Mouse (Mus musculus) hindbrain, embryonic 14.5 days (tissue): ENCODE measurements at regions not wholly inside any gene's neighbourhood (a gene's known extent, or its start where the extent isn't known, plus 50 kb on each side); places are given as distances from the start of the nearest gene placed in this dataset.

ENCODE experiments used
- ATAC-seq: fragments of 200-750 bp; cut with Nextera tagmentation; 2 replicates; pipeline ENCODE4 v1.8.0; 2017; ENCODE audit warnings: moderate number of reproducible peaks, mild to moderate bottlenecking, moderate TSS enrichment, moderate library complexity; ENCODE audit not compliant: low FRiP score
- DNase-seq: peaks from one replicate; pipeline ENCODE4 v3.0.0-alpha.2; 2015; ENCODE audit warnings: low spot score
- H3K27ac ChIP-seq: fragments of 300-500 bp; sonication (generic); 2 replicates; pipeline ENCODE4 v1.5.1; 2014; ENCODE audit warnings: mild to moderate bottlenecking, moderate library complexity
- H3K27me3 ChIP-seq: fragments of 300-500 bp; sonication (generic); 2 replicates; pipeline ENCODE4 v1.6.1; 2014; ENCODE audit warnings: mild to moderate bottlenecking, low read length, mixed read lengths; ENCODE audit not compliant: control insufficient read depth, insufficient read depth
- H3K36me3 ChIP-seq: fragments of 300-500 bp; sonication (generic); replicated peaks from 2 replicates; pipeline ENCODE4 v1.6.1; 2014; ENCODE audit not compliant: control insufficient read depth, insufficient read depth
- H3K4me1 ChIP-seq: fragments of 300-500 bp; sonication (generic); replicated peaks from 2 replicates; pipeline ENCODE4 v1.6.1; 2014; ENCODE audit warnings: antibody characterized with exemption, low read length, mixed read lengths; ENCODE audit not compliant: control insufficient read depth, insufficient read depth
- H3K4me2 ChIP-seq: fragments of 300-500 bp; sonication (generic); replicated peaks from 2 replicates; pipeline ENCODE4 v1.6.1; 2014; ENCODE audit warnings: mild to moderate bottlenecking, moderate library complexity
- H3K4me3 ChIP-seq: fragments of 300-500 bp; sonication (generic); replicated peaks from 2 replicates; pipeline ENCODE4 v1.5.1; 2014; ENCODE audit warnings: mild to moderate bottlenecking, low read length
- H3K9ac ChIP-seq: fragments of 300-500 bp; sonication (generic); 2 replicates; pipeline ENCODE4 v1.6.1; 2014
- H3K9me3 ChIP-seq: fragments of 300-500 bp; sonication (generic); 2 replicates; pipeline ENCODE4 v1.6.1; 2016; ENCODE audit warnings: low read length; ENCODE audit not compliant: control insufficient read depth
- WGBS: fragments of 180-500 bp; shearing (Covaris S2); extraction: QIAGEN DNeasy Blood & Tissue Kit; methylation state at CpG from one replicate; pipeline ENCODE4 v1.1.7; 2014; 5-methylcytosine and 5-hydroxymethylcytosine counted together

GRCm38 (mm10) chr3:117988443-117988842 lies 119.7 kb upstream of the Snx7 start:
- DNase-seq (no peak), ATAC-seq (no peak)
- no peaks in the 10 kb centered on the region for H3K27me3 ChIP-seq
- H3K9ac ChIP-seq, result no peak overlapping the region
- no peaks in the 10 kb centered on the region for H3K4me1 ChIP-seq
- H3K4me2 ChIP-seq, result no peak overlapping the region
- H3K9me3 ChIP-seq, result no peaks in the 10 kb centered on the region
- H3K27ac ChIP-seq, result no peak overlapping the region
- H3K4me3 ChIP-seq, result no peak overlapping the region
- no peaks in the 10 kb centered on the region for H3K36me3 ChIP-seq
- WGBS, result 79% methylated on average over 5 of the region's 5 CpGs

- Histone ChIP-seq H3K9me3 (no peaks in the 10 kb centered on the region), H3K4me1 (no peaks in the 10 kb centered on the region), H3K36me3 (no peaks in the 10 kb centered on the region), H3K4me2 (no peak overlapping the region), H3K27me3 (no peaks in the 10 kb centered on the region), H3K27ac (no peak overlapping the region), H3K9ac (no peak overlapping the region), H3K4me3 (no peak overlapping the region)
- ATAC-seq, result no peak
- 55% methylated on average over 1 of the region's 1 CpGs for WGBS
- DNase-seq, result peak; percentile 77
These were observed 106.9 kb upstream of the Snx7 start for GRCm38 (mm10) chr3:117975638-117976037.

- Histone ChIP-seq H3K27me3 (no peaks in the 10 kb centered on the region), H3K9me3 (no peaks in the 10 kb centered on the region), H3K36me3 (no peaks in the 10 kb centered on the region), H3K9ac (no peak overlapping the region), H3K4me2 (no peak overlapping the region), H3K27ac (no peak overlapping the region), H3K4me1 (no peaks in the 10 kb centered on the region), H3K4me3 (no peak overlapping the region)
- 79% methylated on average over 5 of the region's 5 CpGs for WGBS
- no peak for DNase-seq
- ATAC-seq, result no peak
These were observed 100.1 kb upstream of the Snx7 start for GRCm38 (mm10) chr3:117968805-117969204.

- no peak overlapping the region for H3K4me2 ChIP-seq
- H3K27me3 ChIP-seq, result no peaks in the 10 kb centered on the region
- no peak for DNase-seq
- H3K9ac ChIP-seq, result no peak overlapping the region
- no peak overlapping the region for H3K4me3 ChIP-seq
- no peaks in the 10 kb centered on the region for H3K36me3 ChIP-seq
- ATAC-seq, result no peak
- H3K4me1 ChIP-seq, result no peaks in the 10 kb centered on the region
- H3K9me3 ChIP-seq, result no peaks in the 10 kb centered on the region
- H3K27ac ChIP-seq, result no peak overlapping the region
These were observed 69.7 kb upstream of the Snx7 start for GRCm38 (mm10) chr3:117938426-117938825.

GRCm38 (mm10) chr3:117927527-117927926 lies 58.8 kb upstream of the Snx7 start:
- no peaks in the 10 kb centered on the region for H3K9me3 ChIP-seq
- H3K27me3 ChIP-seq, result no peaks in the 10 kb centered on the region
- DNase-seq (no peak), ATAC-seq (no peak)
- H3K36me3 ChIP-seq, result no peaks in the 10 kb centered on the region
- no peak overlapping the region for H3K4me3 ChIP-seq
- WGBS, result 45% methylated on average over 1 of the region's 1 CpGs
- H3K9ac ChIP-seq, result no peak overlapping the region
- H3K27ac ChIP-seq, result no peak overlapping the region
- H3K4me1 ChIP-seq, result no peaks in the 10 kb centered on the region
- no peak overlapping the region for H3K4me2 ChIP-seq
